Comparison of ENCODE assay signal across 8 mouse cellular contexts in the genomic region with DNA sequence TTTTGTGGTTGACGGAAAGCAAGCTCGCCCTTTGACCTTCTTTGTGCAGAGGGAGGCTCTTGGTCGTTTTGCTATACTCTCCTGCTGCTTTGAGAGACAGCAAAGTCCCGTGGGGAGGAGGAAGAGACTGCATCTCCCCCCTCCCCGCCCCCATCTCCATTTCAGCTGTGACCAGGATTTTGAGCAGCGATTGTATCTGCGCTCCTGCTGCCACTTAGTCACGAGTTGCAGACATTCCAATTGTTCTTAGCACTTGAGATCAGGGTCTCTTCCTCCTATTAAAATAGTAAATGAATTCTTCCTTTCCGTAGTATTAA. TPM values are rescaled to one million over a fixed set of nuclear protein-coding genes. Genes with fewer than 3 reads are reported as not detected.
DNase-seq lines count a peak whose midpoint lies in the region; ATAC-seq and TF ChIP-seq lines count a peak whose summit lies in the region.

No protein-coding gene starts in this region.

- H3K27me3 ChIP-seq in hindbrain, embryonic 13.5 days: no peaks in the 10 kb centered on the region
- H3K27me3 ChIP-seq in midbrain, embryonic 16.5 days (ENCODE audit: control insufficient read depth, insufficient read depth, low read depth, low read length): no peaks in the 10 kb centered on the region

- TF ChIP-seq CTCF in left cerebral cortex, adult 2 months (IDR thresholded peaks at IDR 0.05): no peak

- no peaks in the 10 kb centered on the region for H3K36me3 ChIP-seq in hindbrain, embryonic 13.5 days
- no peaks in the 10 kb centered on the region for H3K36me3 ChIP-seq in midbrain, embryonic 16.5 days (ENCODE audit: control insufficient read depth, insufficient read depth, low read length)

- no peak for ATAC-seq in hindbrain, embryonic 13.5 days (ENCODE audit: low FRiP score)
- ATAC-seq in midbrain, embryonic 16.5 days: no peak

- peak overlapping the region; percentile 91 for H3K4me2 ChIP-seq in hindbrain, embryonic 13.5 days
- H3K4me2 ChIP-seq in midbrain, embryonic 16.5 days (ENCODE audit: low read length): peak overlapping the region; percentile 77

- no peaks in the 10 kb centered on the region for H3K4me1 ChIP-seq in brown adipose tissue, adult 24 weeks (ENCODE audit: control insufficient read depth, insufficient read depth, insufficient read length, low read length)
- peaks cover 32% of the 10 kb centered on the region for H3K4me1 ChIP-seq in hindbrain, embryonic 13.5 days (replicated peaks)
- peaks cover 10% of the 10 kb centered on the region; the same call in 1 of the 2 replicates for H3K4me1 ChIP-seq in midbrain, embryonic 16.5 days (ENCODE audit: control insufficient read depth, insufficient read depth, low read length)

- WGBS in hindbrain, embryonic 13.5 days: 2% methylated on average over 9 of the region's 9 CpGs
- WGBS in midbrain, embryonic 16.5 days: 2% methylated on average over 9 of the region's 9 CpGs

- DNase-seq in left cerebral cortex, adult 2 months (ENCODE audit: extremely low spot score in 1 of 2, low spot score in 2 of 2): no peak
- DNase-seq in left cerebral cortex, postnatal 14 days (ENCODE audit: low spot score in 2 of 2): no peak
- DNase-seq in layer of hippocampus, postnatal 25 days (ENCODE audit: extremely low spot score in 1 of 2, low spot score in 1 of 2): no peak
- DNase-seq in spleen, postnatal 4 days (ENCODE audit: low spot score in 2 of 2): no peak
- no peak for DNase-seq in kidney, adult 11 months

- peak overlapping the region; percentile 95 for H3K27ac ChIP-seq in left cerebral cortex, adult 2 months
- H3K27ac ChIP-seq in brown adipose tissue, adult 24 weeks (replicated peaks; ENCODE audit: low read depth, low read length): 0 out of 2 replicates have a peak overlapping the region, but pooled peaks have one; percentile 3
- peak overlapping the region; percentile 86 for H3K27ac ChIP-seq in hindbrain, embryonic 13.5 days
- H3K27ac ChIP-seq in midbrain, embryonic 16.5 days (ENCODE audit: low read length): peak overlapping the region; percentile 82

- H3K9me3 ChIP-seq in hindbrain, embryonic 13.5 days: no peaks in the 10 kb centered on the region
- no peaks in the 10 kb centered on the region for H3K9me3 ChIP-seq in midbrain, embryonic 16.5 days (replicated peaks; ENCODE audit: control insufficient read depth, low read length, poor library complexity, severe bottlenecking)

- peak overlapping the region; percentile 95 for H3K9ac ChIP-seq in hindbrain, embryonic 13.5 days
- H3K9ac ChIP-seq in midbrain, embryonic 16.5 days (ENCODE audit: low read depth, low read length): peak overlapping the region; percentile 81

- intact Hi-C loops in left cerebral cortex, adult 2 months (cut with DNase I): loop anchor here (5.0 kb wide), 1 partner anchor 40 kb away; no protein-coding TSS in a partner anchor
- intact Hi-C loops in left cerebral cortex, postnatal 14 days (cut with DNase I): loop anchor here (5.0 kb wide), 1 partner anchor 65 kb away; no protein-coding TSS in a partner anchor

- peak overlapping the region; percentile 99 for H3K4me3 ChIP-seq in left cerebral cortex, adult 2 months
- H3K4me3 ChIP-seq in brown adipose tissue, adult 24 weeks (ENCODE audit: insufficient read depth, low read depth, low read length): peak overlapping the region; percentile 90
- peak overlapping the region; percentile 93 for H3K4me3 ChIP-seq in hindbrain, embryonic 13.5 days
- H3K4me3 ChIP-seq in midbrain, embryonic 16.5 days (ENCODE audit: low read depth, low read length): peak overlapping the region; percentile 81

RNA-seq across cellular contexts. Expression of a gene that starts 1.2 kb away (rescaled TPM):
- 10 to 100 TPM; 33.4 to 37.2 TPM for total RNA-seq in left cerebral cortex, adult 2 months (2021)
- 10 to 100 TPM; 40.4 to 41.3 TPM for total RNA-seq in left cerebral cortex, postnatal 14 days (2021)
- 1.0 and 2.5 TPM in 2 replicates for polyA plus RNA-seq in brown adipose tissue, adult 24 weeks (2012; ENCODE audit: insufficient read depth, insufficient read length, missing spikeins)
- polyA plus RNA-seq in hindbrain, embryonic 13.5 days (2015; fragmentation: Nextera tagmentation; extraction: Ambion mirVana): 14.2 and 14.8 TPM in 2 replicates
- 17.0 and 17.7 TPM in 2 replicates for polyA plus RNA-seq in midbrain, embryonic 16.5 days (2015; fragmentation: Nextera tagmentation; extraction: Ambion mirVana)
- 10 to 100 TPM; 38.9 to 47.6 TPM for total RNA-seq in layer of hippocampus, postnatal 25 days (2021)

RNA-seq across cellular contexts. Expression of a gene that starts 5.4 kb away (rescaled TPM):
- total RNA-seq in left cerebral cortex, adult 2 months (2021): 10 to 100 TPM; 22.3 to 23.1 TPM
- total RNA-seq in left cerebral cortex, postnatal 14 days (2021): 10 to 100 TPM; 24.2 to 24.6 TPM
- polyA plus RNA-seq in brown adipose tissue, adult 24 weeks (2012; ENCODE audit: insufficient read depth, insufficient read length, missing spikeins): 8.4 and 11.5 TPM in 2 replicates
- 69.3 and 70.9 TPM in 2 replicates for polyA plus RNA-seq in hindbrain, embryonic 13.5 days (2015; fragmentation: Nextera tagmentation; extraction: Ambion mirVana)
- polyA plus RNA-seq in midbrain, embryonic 16.5 days (2015; fragmentation: Nextera tagmentation; extraction: Ambion mirVana): 54.3 and 59.0 TPM in 2 replicates
- 10 to 100 TPM; 25.2 to 25.6 TPM for total RNA-seq in layer of hippocampus, postnatal 25 days (2021)

Comparison
In these comparisons a context has a peak if more than half of its experiments do, and no peak if none do; other contexts are left out.
1. H3K27ac ChIP-seq: peak in every context shown above with its lines; median percentile 95 in left cerebral cortex, adult 2 months; 86 in hindbrain, embryonic 13.5 days; 82 in midbrain, embryonic 16.5 days; 3 in brown adipose tissue, adult 24 weeks.